Mouse (Mus musculus) right cerebral cortex, postnatal 4 days (tissue): Measurements from ENCODE around the gene Chmp3.

Experiments used
- DNase-seq: peaks from one replicate; pipeline ENCODE4 v3.0.0-alpha.2; 2022

Chmp3 gene

DNA sequence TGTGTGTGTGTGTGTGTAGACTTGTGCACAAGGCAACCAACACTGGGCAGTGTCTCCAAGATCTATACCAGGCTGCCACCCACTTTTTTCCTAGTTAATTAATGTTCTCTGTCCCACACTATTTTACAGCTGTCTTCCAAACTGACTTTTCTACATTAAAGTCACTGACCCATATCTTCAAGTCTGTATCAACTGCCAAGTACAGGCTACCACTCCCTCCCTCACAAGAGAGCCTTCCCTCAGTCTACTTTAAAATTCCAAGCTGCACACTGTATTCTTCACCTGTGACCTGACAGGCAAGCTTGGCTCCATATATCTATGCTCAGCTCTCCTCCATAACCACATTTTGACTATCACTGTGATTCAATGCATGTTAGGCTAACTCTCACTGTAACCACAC lies 69.6 kb downstream of the Chmp3 start:
- no peak for DNase-seq

DNA sequence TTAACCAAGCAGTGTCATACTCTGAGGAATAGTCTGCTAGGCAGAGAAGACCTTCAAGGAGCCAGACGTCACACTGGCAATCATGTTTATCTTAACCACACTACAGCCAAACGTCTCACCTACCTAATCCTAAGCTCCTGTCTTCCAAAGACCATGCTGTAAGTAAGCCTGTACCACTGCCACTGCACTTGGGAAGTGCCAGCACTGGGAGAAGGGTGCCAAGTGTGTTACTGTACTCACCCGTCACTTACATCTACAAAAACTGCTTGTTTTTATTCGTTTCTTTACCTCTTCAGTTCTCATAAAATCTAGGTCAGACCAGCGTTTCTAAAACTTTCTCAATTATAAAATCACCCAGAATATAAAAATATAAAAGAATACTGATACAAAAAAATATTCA lies 73.4 kb downstream of the Chmp3 start:
- DNase-seq, result no peak

DNA sequence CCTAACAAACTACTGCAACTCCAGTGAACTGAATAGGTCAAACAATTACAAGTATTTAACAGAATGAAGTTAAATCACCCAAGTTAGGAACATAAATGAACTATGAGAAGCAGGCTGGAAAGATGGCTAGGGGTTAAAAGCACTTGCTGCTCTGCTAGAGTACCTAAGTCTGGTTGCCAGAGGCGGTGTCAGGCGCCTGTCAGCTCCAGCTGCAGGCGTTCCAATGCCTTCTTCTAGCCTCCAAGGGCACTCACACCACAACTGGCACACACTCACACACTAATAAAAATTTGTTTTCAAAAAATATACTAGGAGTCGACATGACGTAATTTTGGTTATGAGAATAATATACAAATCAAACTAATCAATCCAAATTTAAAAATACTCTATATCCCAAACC lies 78.0 kb downstream of the Chmp3 start:
- no peak for DNase-seq

DNA sequence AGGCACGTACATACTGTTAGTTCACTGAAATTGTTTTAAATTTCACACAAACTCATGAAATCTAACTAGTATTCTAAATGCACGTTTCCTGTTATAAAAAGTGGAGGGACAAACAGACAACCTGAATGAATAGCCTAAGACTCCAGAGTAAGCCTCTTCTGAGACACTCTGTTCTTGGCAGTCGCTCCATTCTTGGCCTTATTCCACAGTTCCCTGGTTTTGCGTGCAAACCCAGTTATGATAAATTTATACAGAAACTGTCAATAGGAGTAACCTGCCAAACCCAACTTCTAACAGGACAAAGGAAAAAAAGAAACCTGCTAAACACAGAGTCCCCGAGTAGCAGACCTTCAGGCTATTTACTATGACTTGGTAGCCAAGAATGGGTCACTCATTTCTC lies 78.4 kb downstream of the Chmp3 start:
- no peak for DNase-seq

DNA sequence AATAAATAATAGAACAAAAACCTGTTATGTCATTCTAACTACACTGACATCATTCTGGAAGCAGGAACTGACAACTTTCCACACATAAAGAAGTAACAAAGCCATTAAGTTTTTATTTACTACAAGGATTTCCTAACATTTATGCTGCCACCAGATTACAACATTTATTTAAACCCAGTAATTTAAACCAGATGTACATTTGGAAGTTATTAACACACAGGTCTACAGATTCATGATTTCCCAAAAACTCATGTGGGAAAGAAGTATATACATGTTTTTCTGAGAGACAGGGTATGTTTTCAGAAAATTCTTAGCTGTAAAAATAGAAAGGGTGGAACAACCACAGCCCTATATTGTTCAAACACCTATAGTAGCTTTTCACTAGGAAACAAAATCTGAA lies 81.1 kb downstream of the Chmp3 start:
- DNase-seq, result no peak

DNA sequence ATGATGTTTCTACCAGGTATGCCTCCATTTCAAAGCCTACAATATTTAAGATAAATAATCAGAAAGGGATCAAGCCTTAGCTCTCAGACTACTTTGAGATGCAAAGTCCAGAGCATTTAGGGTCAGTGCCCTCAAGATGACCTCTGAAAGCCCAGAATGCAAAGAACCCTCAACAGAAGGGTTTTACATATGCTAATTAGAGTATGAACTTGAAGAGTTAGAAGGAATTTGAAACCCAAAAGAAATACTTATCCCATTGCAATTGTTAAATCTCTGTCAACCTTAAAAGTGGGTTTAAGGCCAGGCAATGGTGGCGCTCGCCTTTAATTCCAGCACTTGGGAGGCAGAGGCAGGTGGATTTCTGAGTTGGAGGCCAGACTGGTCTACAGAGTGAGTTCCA lies 82.4 kb downstream of the Chmp3 start:
- no peak for DNase-seq

DNA sequence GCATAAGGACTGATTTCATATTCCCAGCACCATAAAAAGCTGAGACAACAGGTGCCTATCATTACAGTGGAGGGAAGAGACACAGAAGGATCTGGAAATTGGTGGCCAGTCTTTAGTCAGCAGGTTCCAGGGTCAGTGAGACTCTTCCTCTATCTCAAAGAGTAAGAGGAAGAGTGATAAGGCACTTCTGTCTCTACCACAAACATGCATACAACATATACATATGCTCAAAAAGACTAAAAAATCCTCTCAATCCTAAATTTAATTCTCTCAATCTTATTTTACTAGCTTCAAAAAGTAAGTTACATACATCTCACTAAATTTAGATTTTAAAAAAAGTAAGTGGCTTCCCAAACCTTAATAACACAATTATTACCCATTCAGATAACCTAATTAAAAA lies 83.7 kb downstream of the Chmp3 start:
- no peak for DNase-seq

DNA sequence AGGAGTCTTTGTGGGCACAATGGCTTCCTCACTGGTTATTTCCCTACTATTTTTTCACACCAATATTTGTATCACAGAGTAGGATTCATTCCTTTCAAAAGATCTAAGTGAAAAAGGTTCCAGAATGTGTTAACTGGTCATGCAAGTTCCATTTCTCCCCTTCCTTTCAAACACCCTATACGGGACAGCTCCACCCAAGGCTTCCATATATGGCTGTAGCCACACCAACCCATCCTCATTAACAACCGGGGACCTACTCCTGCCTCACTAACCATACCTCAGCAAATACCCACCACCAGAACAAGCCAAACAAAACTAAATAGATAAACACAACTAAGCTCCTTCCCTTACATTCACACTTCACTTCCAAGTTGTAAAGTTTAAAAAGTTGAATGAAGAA lies 87.6 kb downstream of the Chmp3 start:
- no peak for DNase-seq

DNA sequence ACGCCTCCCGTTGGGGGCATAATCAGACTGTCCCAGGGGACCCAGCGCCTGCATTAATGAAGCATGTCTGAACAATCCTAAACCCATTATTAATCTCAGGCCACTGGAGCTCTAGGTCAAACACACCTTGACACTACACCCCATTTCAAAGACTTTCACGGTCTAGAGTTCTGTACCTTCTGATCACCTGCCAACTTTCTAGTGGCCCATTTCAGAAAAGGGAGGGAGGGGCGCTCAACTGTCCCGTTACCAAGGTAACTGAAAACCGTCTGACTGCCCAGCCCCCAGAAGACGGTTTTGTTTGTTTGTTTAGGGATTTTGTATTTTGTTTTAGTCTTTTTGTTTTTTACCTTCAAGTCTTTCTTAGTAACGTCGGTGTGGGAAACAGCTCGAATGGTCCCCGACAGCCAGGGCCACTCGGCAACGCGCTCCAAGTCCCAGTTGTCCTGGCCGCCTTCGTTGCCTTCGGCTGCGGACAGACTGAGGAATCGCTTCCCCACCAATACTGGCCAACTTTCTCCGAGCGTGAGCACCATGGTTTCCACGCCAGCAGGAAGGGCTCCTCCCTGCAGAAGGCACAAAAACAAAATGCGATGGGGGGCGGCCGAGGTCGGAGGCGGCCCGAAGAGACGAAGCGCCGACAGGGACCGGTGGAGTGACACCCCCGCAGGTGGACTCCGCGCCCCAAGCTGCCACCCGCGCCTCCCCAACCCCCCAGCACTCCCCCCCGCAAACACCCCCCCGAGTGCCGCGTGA lies 88.3 kb downstream of the Chmp3 start:
- DNase-seq, result peak; percentile 32
